Mouse (Mus musculus) kidney, embryonic 14.5 days (tissue): ENCODE measurements around the gene Gfra1. TPM values are rescaled to one million over a fixed set of nuclear protein-coding genes. Genes with fewer than 3 reads are reported as not detected.

ENCODE experiments used
- ATAC-seq: fragments of 200-750 bp; cut with Nextera tagmentation; 2 replicates; pipeline ENCODE4 v1.8.0; 2017; ENCODE audit warnings: moderate number of reproducible peaks, mild to moderate bottlenecking, moderate TSS enrichment, moderate library complexity; ENCODE audit not compliant: low FRiP score, low TSS enrichment
- H3K27ac ChIP-seq: fragments of 300-500 bp; sonication (generic); 2 replicates; pipeline ENCODE4 v1.5.1; 2014; ENCODE audit warnings: low read depth, mild to moderate bottlenecking, low read length, moderate library complexity, mixed read lengths
- H3K27me3 ChIP-seq: fragments of 300-500 bp; sonication (generic); 2 replicates; pipeline ENCODE4 v1.6.1; 2014; ENCODE audit warnings: mild to moderate bottlenecking, low read length; ENCODE audit not compliant: control insufficient read depth, insufficient read depth
- H3K36me3 ChIP-seq: fragments of 300-500 bp; sonication (generic); 2 replicates; pipeline ENCODE4 v1.6.1; 2014; ENCODE audit warnings: low read length, mixed read lengths; ENCODE audit not compliant: control insufficient read depth, insufficient read depth
- H3K4me1 ChIP-seq: fragments of 300-500 bp; sonication (generic); 2 replicates; pipeline ENCODE4 v1.6.1; 2014; ENCODE audit warnings: low read length, mixed read lengths; ENCODE audit not compliant: control insufficient read depth, insufficient read depth
- H3K4me2 ChIP-seq: fragments of 300-500 bp; sonication (generic); replicated peaks from 2 replicates; pipeline ENCODE4 v1.6.1; 2014; ENCODE audit warnings: low read depth, mild to moderate bottlenecking, low read length
- H3K4me3 ChIP-seq: fragments of 300-500 bp; sonication (generic); 2 replicates; pipeline ENCODE4 v1.5.1; 2014; ENCODE audit warnings: mild to moderate bottlenecking, low read length
- H3K9ac ChIP-seq: fragments of 300-500 bp; sonication (generic); 2 replicates; pipeline ENCODE4 v1.6.1; 2014; ENCODE audit warnings: low read depth, mild to moderate bottlenecking, low read length, moderate library complexity
- H3K9me3 ChIP-seq: fragments of 300-500 bp; sonication (generic); 2 replicates; pipeline ENCODE4 v1.6.1; 2016; ENCODE audit warnings: low read length; ENCODE audit not compliant: control insufficient read depth
- WGBS: fragments of 180-500 bp; shearing (Covaris S2); extraction: QIAGEN DNeasy Blood & Tissue Kit; methylation state at CpG from one replicate; pipeline ENCODE4 v1.1.7; 2014; 5-methylcytosine and 5-hydroxymethylcytosine counted together
- polyA plus RNA-seq: library from polyadenylated mRNA; unstranded; fragments of >200 nt; fragmentation: Nextera tagmentation; extraction: Ambion mirVana; gene quantifications from 2 replicates; pipeline ENCODE4 v1.2.1, GENCODE M21; 2014

Gene Gfra1
- polyA plus RNA-seq, 1 experiment from 2014 or later, result 70.1 TPM

DNA sequence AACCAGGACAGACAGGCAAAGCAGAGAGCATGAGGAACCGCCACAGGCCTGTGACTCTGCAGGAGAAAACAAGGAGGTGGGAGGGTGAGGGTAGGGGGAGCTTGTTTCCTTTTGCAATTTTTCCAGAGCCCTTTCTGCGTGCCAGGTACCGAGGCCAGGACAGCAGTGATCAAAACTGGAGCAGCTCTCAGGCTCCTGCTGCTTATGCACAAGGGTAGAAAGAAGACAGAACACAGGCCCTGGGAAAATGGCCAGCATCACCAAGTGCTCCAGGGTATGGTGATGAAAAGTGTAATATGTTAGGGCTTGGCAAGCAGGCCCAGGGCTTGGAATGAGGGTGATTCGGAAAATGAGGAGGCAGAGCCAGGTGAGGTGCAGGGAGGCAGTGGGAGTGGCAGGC, 269.2 kb downstream of the Gfra1 start:
- Histone ChIP-seq H3K27ac (no peak overlapping the region), H3K4me3 (no peak overlapping the region), H3K4me1 (peaks cover 9% of the 10 kb centered on the region; the same call in 1 of the 2 replicates), H3K36me3 (no peaks in the 10 kb centered on the region), H3K4me2 (no peak overlapping the region), H3K9me3 (no peaks in the 10 kb centered on the region), H3K9ac (no peak overlapping the region), H3K27me3 (no peaks in the 10 kb centered on the region)
- 70% methylated on average over 4 of the region's 4 CpGs for WGBS
- no peak for ATAC-seq

Other genes with a start within 250 kb of the Gfra1 start
- not detected in 2 replicates for gene Ccdc172, start 56.1 kb upstream of the Gfra1 start, polyA plus RNA-seq
- gene Pnlip, start 196.6 kb upstream of the Gfra1 start, polyA plus RNA-seq, result not detected in 2 replicates